Mouse (Mus musculus): ENCODE results near the gene Nup107.

Gene Nup107

DNA sequence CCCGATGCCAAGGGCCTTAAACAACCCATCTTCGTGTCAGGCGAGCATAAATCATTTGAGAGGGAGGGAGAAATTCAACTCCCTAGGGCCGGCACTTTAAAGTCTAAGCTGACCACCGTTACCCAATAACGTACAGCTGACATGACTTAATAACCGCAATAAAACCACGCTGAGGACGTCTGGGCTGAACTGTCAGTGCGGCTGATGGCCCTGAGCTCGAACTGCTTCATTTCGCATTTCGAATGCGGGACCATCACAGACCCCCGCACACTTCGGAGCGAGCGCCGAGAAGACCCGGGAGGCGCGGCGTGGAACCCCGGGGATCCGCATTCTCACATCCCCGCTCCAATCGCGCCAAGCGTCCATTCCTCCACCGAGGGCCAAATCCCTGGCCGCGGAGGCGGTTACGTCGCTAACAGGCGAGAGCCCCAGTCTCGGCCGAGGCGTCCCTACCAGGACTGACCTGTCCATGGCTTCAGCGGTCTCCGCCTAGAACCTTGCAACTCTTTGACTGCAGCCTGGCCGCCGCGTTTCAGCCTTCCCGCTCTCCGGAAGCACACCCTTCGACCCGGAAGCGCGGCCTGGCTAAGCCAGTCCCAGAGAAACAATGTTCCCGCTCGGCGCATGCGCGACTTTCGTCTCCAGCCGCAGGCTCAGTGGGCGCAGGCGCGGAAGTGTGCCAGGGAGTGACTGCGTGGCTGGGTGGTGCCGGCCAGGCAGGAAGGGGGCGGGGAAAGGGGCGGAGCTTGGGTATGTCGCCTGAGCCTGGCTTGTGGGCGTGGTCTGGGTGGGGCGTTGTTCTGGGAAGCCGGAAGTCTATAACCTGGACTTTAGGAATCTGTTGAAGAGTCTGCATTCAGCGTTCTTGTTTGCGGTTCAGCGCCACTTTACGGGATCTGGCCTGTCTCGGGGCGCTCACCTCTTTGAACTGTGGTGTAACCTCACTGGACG is at the start of gene Nup107:
Gene Nup107, minus strand, starts transcription at position 565 of the 951 bp plus-strand sequence.
- peak; percentile 100 for DNase-seq (ENCODE audit: low read depth, low spot score)

- no peak for DNase-seq (ENCODE audit: low read depth, low spot score)
Measured at GRCm38 (mm10) chr10:117841765-117842164, 49.3 kb upstream of the Nup107 start.

- DNase-seq (ENCODE audit: low read depth, low spot score): no peak
Measured at GRCm38 (mm10) chr10:117840431-117840995, 48.0 kb upstream of the Nup107 start.

GRCm38 (mm10) chr10:117839737-117840136 is 47.2 kb upstream of the Nup107 start:
- DNase-seq (ENCODE audit: low read depth, low spot score): no peak

DNA sequence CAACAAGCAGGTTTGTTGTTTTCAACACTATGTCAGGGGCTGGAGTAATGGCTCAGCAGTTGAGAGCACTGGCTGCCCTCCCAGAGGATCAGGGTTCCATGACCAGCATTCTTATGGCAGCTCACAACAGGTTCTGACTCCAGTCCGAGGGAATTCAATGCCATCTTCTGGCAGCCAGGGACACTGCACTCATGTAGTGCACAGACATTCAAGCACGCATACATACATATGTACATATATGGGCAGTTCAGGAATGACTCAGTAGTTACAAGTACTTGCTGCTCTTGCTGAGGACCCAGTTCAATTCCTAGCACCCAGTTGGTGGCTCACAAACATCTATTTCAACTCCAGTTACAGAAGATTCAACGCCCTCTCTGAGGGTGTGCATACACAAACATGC is 46.4 kb upstream of the Nup107 start:
- DNase-seq (ENCODE audit: low read depth, low spot score): no peak

- no peak for DNase-seq (ENCODE audit: low read depth, low spot score)
Measured at GRCm38 (mm10) chr10:117836354-117836753, 43.8 kb upstream of the Nup107 start.

GRCm38 (mm10) chr10:117835453-117835852 is 42.9 kb upstream of the Nup107 start:
- DNase-seq (ENCODE audit: low read depth, low spot score): no peak

GRCm38 (mm10) chr10:117830797-117831196 is 38.3 kb upstream of the Nup107 start:
- DNase-seq (ENCODE audit: low read depth, low spot score): no peak

DNA sequence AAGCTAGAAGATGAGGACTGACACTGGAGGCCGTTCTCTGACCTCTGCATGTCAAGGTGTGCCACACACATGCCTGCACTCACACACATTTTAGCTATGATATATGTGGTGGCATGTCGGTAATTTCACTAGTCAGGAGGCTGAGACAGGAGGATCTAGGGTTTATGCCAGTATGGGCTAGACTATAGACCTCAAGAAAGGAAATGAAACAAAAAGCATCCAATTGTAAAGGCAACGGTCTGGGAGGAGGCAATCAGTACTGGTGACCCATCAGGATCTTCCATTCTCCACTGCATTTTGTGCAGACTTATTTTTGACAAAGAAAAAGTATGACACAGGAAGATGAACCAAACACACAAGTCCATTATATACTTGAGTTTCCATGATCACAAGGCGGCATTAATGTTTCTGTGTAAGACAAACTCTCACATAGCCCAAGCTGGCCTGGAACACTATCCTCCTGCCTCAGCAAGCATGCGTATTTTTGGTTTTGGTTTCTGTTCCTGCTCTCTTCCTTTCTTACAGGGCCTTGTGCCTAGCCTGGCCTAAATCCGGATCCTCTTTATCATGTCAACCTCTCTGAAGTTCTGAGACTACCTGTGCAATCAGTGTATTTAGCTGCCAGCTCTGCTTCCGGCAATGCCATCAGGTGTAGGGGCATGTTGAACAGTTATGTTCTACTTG is 37.1 kb upstream of the Nup107 start:
- DNase-seq (ENCODE audit: low read depth, low spot score): no peak

DNA sequence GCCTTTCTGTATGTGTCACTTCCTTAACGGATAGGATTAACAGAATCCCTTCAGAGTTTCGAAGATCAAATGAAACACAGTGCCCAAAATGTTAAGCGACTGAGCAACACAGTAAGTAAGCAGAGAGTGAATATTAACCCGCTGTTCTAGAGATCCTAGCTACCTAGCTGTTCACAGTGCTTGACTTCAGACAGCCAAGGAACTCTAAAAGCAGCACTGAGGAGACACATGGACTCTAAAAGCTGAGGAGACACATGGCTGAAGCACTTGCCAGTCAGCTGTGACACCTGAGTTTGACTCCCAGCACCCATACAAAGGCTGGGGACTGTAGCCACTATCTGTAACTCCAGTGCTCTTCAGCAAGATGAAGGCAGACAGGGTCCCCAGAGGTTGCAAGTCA is 36.5 kb upstream of the Nup107 start:
- DNase-seq (ENCODE audit: low read depth, low spot score): no peak

GRCm38 (mm10) chr10:117828536-117828935 is 36.0 kb upstream of the Nup107 start:
- no peak for DNase-seq (ENCODE audit: low read depth, low spot score)

GRCm38 (mm10) chr10:117824647-117825046 is 32.1 kb upstream of the Nup107 start:
- DNase-seq (ENCODE audit: low read depth, low spot score): no peak

DNA sequence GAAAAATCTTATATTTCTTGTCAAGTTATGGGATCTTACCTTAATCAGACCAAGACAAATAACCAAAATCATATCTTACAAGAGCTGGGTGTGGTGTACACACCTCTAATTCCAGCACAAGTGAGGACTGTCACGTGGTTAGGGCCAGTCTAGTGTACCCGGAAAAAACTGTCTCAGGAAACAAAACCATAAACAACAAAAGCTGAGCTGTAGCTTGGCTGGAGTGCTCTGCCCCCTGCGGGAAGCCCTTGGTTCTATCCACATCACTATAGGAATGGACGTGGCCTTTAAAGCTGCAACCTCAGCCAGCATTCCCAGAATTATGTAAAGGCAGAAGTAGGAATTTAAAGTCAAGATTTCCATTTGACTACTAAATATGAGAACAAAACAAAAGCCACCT is 31.6 kb upstream of the Nup107 start:
- DNase-seq (ENCODE audit: low read depth, low spot score): no peak

- DNase-seq (ENCODE audit: low read depth, low spot score): no peak
Measured at GRCm38 (mm10) chr10:117823321-117823720, 30.8 kb upstream of the Nup107 start.

DNA sequence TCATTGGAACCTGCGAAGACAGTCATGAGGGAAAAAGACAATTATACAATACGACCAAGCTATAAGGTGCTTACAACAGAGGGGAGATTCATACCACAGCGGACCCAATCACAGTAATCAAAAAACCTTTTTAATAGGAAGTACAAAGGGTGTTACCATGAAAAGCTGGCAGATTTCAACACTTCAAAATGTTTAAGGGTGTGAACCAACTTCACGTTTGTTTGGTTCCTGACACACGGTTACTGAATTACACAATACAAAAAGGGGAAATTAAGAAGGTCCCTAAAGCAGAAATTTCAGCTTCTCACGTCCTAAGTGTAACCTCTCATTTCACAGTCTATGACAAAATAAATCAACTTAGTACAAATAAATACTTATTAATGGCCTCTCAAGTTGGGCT is 26.1 kb upstream of the Nup107 start:
- DNase-seq (ENCODE audit: low read depth, low spot score): no peak

GRCm38 (mm10) chr10:117816721-117817120 is 24.2 kb upstream of the Nup107 start:
- no peak for DNase-seq (ENCODE audit: low read depth, low spot score)

GRCm38 (mm10) chr10:117812501-117812900 is 20.0 kb upstream of the Nup107 start:
- DNase-seq (ENCODE audit: low read depth, low spot score): no peak

GRCm38 (mm10) chr10:117811555-117811954 is 19.1 kb upstream of the Nup107 start:
- no peak for DNase-seq (ENCODE audit: low read depth, low spot score)

- no peak for DNase-seq (ENCODE audit: low read depth, low spot score)
Measured at GRCm38 (mm10) chr10:117810506-117810905, 18.0 kb upstream of the Nup107 start.

GRCm38 (mm10) chr10:117808068-117808467 is 15.6 kb upstream of the Nup107 start:
- no peak for DNase-seq (ENCODE audit: low read depth, low spot score)

DNA sequence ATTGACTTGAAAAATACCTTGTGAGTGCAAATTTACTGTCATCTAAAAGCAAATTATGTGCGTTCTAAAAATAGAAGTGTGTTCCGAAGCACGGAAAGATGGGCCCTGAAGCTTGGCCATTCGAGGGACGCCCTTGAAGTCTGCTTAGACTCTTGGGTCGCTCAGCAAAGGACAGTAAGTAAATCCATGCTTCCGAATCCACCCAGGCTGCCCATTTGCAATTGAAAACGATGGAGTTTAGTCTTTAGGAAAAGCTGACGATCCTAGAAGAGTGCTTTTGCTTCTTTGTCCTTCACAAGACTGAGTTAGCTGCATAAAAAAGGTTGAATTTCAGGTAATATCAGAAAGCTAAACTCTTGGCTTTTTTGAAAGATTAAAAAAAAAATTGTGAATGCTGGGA is 13.4 kb upstream of the Nup107 start:
- no peak for DNase-seq (ENCODE audit: low read depth, low spot score)
